Mouse (Mus musculus): ENCODE results near the gene Ugt1a6a. TPM values are rescaled to one million over a fixed set of nuclear protein-coding genes. Genes with fewer than 3 reads are reported as not detected.

Gene Ugt1a6a
- polyA plus RNA-seq, 1 experiment from 2014 or later: 0.16 TPM

- H3K9me3 ChIP-seq (replicated peaks): peaks cover 83% of the 10 kb centered on the region
- H3K4me3 ChIP-seq: no peak overlapping the region
- WGBS: 91% methylated on average over 12 of the region's 12 CpGs
- no peak for DNase-seq (ENCODE audit: low spot score)
- H3K36me3 ChIP-seq: peaks cover 6% of the 10 kb centered on the region
- H3K27ac ChIP-seq: no peak overlapping the region
- H3K27me3 ChIP-seq (ENCODE audit: low read depth, poor library complexity, severe bottlenecking): no peaks in the 10 kb centered on the region
- no peaks in the 10 kb centered on the region for H3K4me1 ChIP-seq
Observed at GRCm38 (mm10) chr1:88254793-88255465, 120.3 kb downstream of the Ugt1a6a start.

- WGBS: 54% methylated on average over 2 of the region's 2 CpGs
- Histone ChIP-seq H3K36me3 (peaks cover 11% of the 10 kb centered on the region), H3K9me3 (replicated peaks) (peaks cover 79% of the 10 kb centered on the region), H3K27ac (no peak overlapping the region), H3K4me1 (no peaks in the 10 kb centered on the region), H3K27me3 (ENCODE audit: low read depth, poor library complexity, severe bottlenecking) (no peaks in the 10 kb centered on the region), H3K4me3 (no peak overlapping the region)
- no peak for DNase-seq (ENCODE audit: low spot score)
Observed at GRCm38 (mm10) chr1:88255466-88255857, 120.9 kb downstream of the Ugt1a6a start.

- Histone ChIP-seq H3K4me1 (no peaks in the 10 kb centered on the region), H3K27me3 (ENCODE audit: low read depth, poor library complexity, severe bottlenecking) (no peaks in the 10 kb centered on the region), H3K4me3 (no peak overlapping the region), H3K36me3 (peaks cover 18% of the 10 kb centered on the region), H3K27ac (no peak overlapping the region), H3K9me3 (replicated peaks) (peaks cover 80% of the 10 kb centered on the region)
- WGBS: 82% methylated on average over 13 of the region's 13 CpGs
- no peak for DNase-seq (ENCODE audit: low spot score)
Observed at GRCm38 (mm10) chr1:88255989-88256754, 121.6 kb downstream of the Ugt1a6a start.

GRCm38 (mm10) chr1:88256886-88257663, 122.5 kb downstream of the Ugt1a6a start:
- DNase-seq (ENCODE audit: low spot score): no peak
- H3K4me3 ChIP-seq: no peak overlapping the region
- WGBS: 81% methylated on average over 10 of the region's 10 CpGs
- no peaks in the 10 kb centered on the region for H3K27me3 ChIP-seq (ENCODE audit: low read depth, poor library complexity, severe bottlenecking)
- no peak overlapping the region for H3K27ac ChIP-seq
- peaks cover 80% of the 10 kb centered on the region for H3K9me3 ChIP-seq (replicated peaks)
- H3K4me1 ChIP-seq: no peaks in the 10 kb centered on the region
- peaks cover 27% of the 10 kb centered on the region for H3K36me3 ChIP-seq

GRCm38 (mm10) chr1:88257681-88258080, 123.1 kb downstream of the Ugt1a6a start:
- Histone ChIP-seq H3K4me3 (no peak overlapping the region), H3K9me3 (replicated peaks) (peaks cover 74% of the 10 kb centered on the region), H3K27ac (no peak overlapping the region), H3K27me3 (ENCODE audit: low read depth, poor library complexity, severe bottlenecking) (no peaks in the 10 kb centered on the region), H3K4me1 (no peaks in the 10 kb centered on the region), H3K36me3 (peaks cover 33% of the 10 kb centered on the region)
- WGBS: 82% methylated on average over 6 of the region's 6 CpGs
- DNase-seq (ENCODE audit: low spot score): no peak

GRCm38 (mm10) chr1:88258361-88258760, 123.8 kb downstream of the Ugt1a6a start:
- Histone ChIP-seq H3K4me1 (no peaks in the 10 kb centered on the region), H3K4me3 (no peak overlapping the region), H3K27ac (no peak overlapping the region), H3K27me3 (ENCODE audit: low read depth, poor library complexity, severe bottlenecking) (no peaks in the 10 kb centered on the region), H3K36me3 (peaks cover 40% of the 10 kb centered on the region), H3K9me3 (replicated peaks) (peaks cover 68% of the 10 kb centered on the region)
- WGBS: 71% methylated on average over 6 of the region's 6 CpGs
- DNase-seq (ENCODE audit: low spot score): no peak

- WGBS: 80% methylated on average over 8 of the region's 8 CpGs
- Histone ChIP-seq H3K27ac (no peak overlapping the region), H3K27me3 (ENCODE audit: low read depth, poor library complexity, severe bottlenecking) (no peaks in the 10 kb centered on the region), H3K36me3 (peaks cover 47% of the 10 kb centered on the region), H3K9me3 (replicated peaks) (peaks cover 68% of the 10 kb centered on the region), H3K4me1 (no peaks in the 10 kb centered on the region), H3K4me3 (no peak overlapping the region)
- peak; percentile 68 for DNase-seq (ENCODE audit: low spot score)
Observed at GRCm38 (mm10) chr1:88258881-88259642, 124.5 kb downstream of the Ugt1a6a start.

- Histone ChIP-seq H3K4me1 (no peaks in the 10 kb centered on the region), H3K36me3 (peaks cover 53% of the 10 kb centered on the region), H3K27ac (no peak overlapping the region), H3K9me3 (replicated peaks) (peaks cover 63% of the 10 kb centered on the region), H3K4me3 (no peak overlapping the region), H3K27me3 (ENCODE audit: low read depth, poor library complexity, severe bottlenecking) (no peaks in the 10 kb centered on the region)
- DNase-seq (ENCODE audit: low spot score): no peak
- 78% methylated on average over 4 of the region's 4 CpGs for WGBS
Observed at GRCm38 (mm10) chr1:88259643-88260024, 125.0 kb downstream of the Ugt1a6a start.

GRCm38 (mm10) chr1:88260114-88260513, 125.5 kb downstream of the Ugt1a6a start:
- Histone ChIP-seq H3K4me3 (no peak overlapping the region), H3K27ac (no peak overlapping the region), H3K4me1 (no peaks in the 10 kb centered on the region), H3K27me3 (ENCODE audit: low read depth, poor library complexity, severe bottlenecking) (no peaks in the 10 kb centered on the region), H3K9me3 (replicated peaks) (peaks cover 58% of the 10 kb centered on the region), H3K36me3 (peaks cover 58% of the 10 kb centered on the region)
- WGBS: 86% methylated on average over 6 of the region's 6 CpGs
- DNase-seq (ENCODE audit: low spot score): no peak

GRCm38 (mm10) chr1:88260604-88261377, 126.2 kb downstream of the Ugt1a6a start:
- 85% methylated on average over 10 of the region's 10 CpGs for WGBS
- no peaks in the 10 kb centered on the region for H3K4me1 ChIP-seq
- H3K4me3 ChIP-seq: no peak overlapping the region
- no peak for DNase-seq (ENCODE audit: low spot score)
- peaks cover 52% of the 10 kb centered on the region for H3K9me3 ChIP-seq (replicated peaks)
- no peak overlapping the region for H3K27ac ChIP-seq
- no peaks in the 10 kb centered on the region for H3K27me3 ChIP-seq (ENCODE audit: low read depth, poor library complexity, severe bottlenecking)
- peaks cover 64% of the 10 kb centered on the region for H3K36me3 ChIP-seq

- Histone ChIP-seq H3K9me3 (replicated peaks) (peaks cover 45% of the 10 kb centered on the region), H3K27ac (no peak overlapping the region), H3K4me1 (no peaks in the 10 kb centered on the region), H3K4me3 (no peak overlapping the region), H3K36me3 (peaks cover 73% of the 10 kb centered on the region), H3K27me3 (ENCODE audit: low read depth, poor library complexity, severe bottlenecking) (no peaks in the 10 kb centered on the region)
- 91% methylated on average over 7 of the region's 7 CpGs for WGBS
- DNase-seq (ENCODE audit: low spot score): no peak
Observed at GRCm38 (mm10) chr1:88261706-88262105, 127.1 kb downstream of the Ugt1a6a start.

- Histone ChIP-seq H3K36me3 (peaks cover 79% of the 10 kb centered on the region), H3K27me3 (ENCODE audit: low read depth, poor library complexity, severe bottlenecking) (no peaks in the 10 kb centered on the region), H3K9me3 (replicated peaks) (peaks cover 43% of the 10 kb centered on the region), H3K4me1 (no peaks in the 10 kb centered on the region), H3K4me3 (no peak overlapping the region), H3K27ac (no peak overlapping the region)
- DNase-seq (ENCODE audit: low spot score): peak; percentile 65
- WGBS: 91% methylated on average over 4 of the region's 4 CpGs
Observed at GRCm38 (mm10) chr1:88262255-88262654, 127.6 kb downstream of the Ugt1a6a start.

All from limb, embryonic 10.5 days (tissue).